Mouse (Mus musculus) liver, adult 2 months (tissue): Measurements from ENCODE around the gene Cramp1l.

Experiments
- CTCF ChIP-seq: fragments of 200-500 bp; IDR thresholded peaks from 2 replicates; pipeline ENCODE4 v1.5.1; 2011; ENCODE audit warnings: low read depth, low read length, control low read depth
- POLR2A ChIP-seq: fragments of 200-500 bp; IDR thresholded peaks from 2 replicates; pipeline ENCODE4 v1.6.1; 2011; ENCODE audit warnings: low read length, control low read depth; ENCODE audit not compliant: insufficient read depth; ENCODE audit errors: extremely low read depth

DNA sequence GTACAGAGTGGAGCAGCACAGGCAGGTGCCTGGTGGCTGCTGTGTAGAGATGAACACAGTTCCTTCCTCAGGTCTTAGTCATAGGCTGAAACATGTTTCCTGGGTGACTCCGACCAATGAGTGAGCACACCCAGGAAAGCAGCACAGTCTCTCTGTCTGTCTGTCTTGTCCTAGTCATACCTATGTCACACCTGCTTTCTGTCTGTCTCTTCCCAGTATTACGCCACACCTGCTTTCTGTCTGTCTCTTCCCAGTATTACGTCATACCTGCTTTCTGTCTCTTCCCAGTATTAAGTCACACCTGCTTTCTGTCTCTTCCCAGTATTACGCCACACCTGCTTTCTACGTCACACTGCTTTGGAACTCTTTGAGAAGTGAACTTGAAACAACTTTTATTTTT is 67.4 kb downstream of the Cramp1l start:
- TF ChIP-seq CTCF (no peak), POLR2A (no peak)
